Mouse (Mus musculus) mouse trophoblast stem cell (cell line): Measurements from ENCODE around the gene Mt4.

ENCODE experiments used
- in situ Hi-C, 2 experiments: fragments of 300-500 bp; cut with MseI, MboI; formaldehyde crosslinking; loops; 2 replicates in 1 of 2; 3 replicates in 1 of 2; pipeline ENCODE4 v1.15.1; 2025

Gene Mt4

DNA sequence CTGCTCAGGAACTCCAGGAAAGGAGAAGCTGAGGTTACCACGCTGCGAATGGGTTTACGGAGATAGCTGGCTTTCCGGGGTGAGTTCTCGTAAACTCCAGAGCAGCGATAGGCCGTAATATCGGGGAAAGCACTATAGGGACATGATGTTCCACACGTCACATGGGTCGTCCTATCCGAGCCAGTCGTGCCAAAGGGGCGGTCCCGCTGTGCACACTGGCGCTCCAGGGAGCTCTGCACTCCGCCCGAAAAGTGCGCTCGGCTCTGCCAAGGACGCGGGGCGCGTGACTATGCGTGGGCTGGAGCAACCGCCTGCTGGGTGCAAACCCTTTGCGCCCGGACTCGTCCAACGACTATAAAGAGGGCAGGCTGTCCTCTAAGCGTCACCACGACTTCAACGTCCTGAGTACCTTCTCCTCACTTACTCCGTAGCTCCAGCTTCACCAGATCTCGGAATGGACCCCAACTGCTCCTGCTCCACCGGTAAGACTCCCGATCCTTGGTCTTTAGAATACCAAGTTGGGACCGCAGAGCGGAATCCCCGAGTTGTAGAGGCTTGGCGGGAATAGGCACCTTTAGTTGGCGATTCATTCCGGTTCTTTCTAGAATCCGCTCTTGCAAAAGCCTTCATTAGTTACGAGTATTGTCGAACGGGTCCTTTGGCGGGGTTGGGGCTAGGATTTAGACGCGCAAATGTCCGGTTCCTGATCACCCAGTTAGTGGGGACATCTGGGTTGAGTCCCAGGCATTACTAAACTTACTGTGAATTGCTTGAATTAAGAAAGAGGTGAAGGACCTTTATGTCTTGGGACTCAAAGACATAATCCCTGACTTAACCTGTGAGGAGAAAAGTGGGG, 42.1 kb downstream of the Mt4 start, which contains the start of gene Mt1:
Gene Mt1, plus strand, starts transcription at position 226 of the 856 bp plus-strand sequence.
- in situ Hi-C loops = no loop called here

GRCm38 (mm10) chr8:94179713-94180560, 42.9 kb downstream of the Mt4 start:
- in situ Hi-C loops = no loop called here

DNA sequence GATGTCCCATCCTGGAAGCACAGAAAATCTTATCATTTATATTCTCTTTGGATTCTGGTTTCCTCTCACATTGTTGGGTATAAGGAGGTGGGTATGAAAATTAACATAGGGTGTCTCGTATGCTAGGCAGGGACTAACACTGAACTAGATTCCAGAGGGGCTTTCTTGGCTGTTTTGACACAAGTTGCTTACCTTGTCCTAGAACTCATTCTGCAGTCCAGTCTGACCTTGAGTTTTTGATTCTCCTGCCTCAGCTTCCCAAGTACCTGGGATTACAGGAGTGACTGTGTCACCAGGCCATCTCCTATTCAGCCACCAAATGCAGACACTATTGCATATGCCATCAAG, 43.5 kb downstream of the Mt4 start:
- in situ Hi-C loops = no loop called here

DNA sequence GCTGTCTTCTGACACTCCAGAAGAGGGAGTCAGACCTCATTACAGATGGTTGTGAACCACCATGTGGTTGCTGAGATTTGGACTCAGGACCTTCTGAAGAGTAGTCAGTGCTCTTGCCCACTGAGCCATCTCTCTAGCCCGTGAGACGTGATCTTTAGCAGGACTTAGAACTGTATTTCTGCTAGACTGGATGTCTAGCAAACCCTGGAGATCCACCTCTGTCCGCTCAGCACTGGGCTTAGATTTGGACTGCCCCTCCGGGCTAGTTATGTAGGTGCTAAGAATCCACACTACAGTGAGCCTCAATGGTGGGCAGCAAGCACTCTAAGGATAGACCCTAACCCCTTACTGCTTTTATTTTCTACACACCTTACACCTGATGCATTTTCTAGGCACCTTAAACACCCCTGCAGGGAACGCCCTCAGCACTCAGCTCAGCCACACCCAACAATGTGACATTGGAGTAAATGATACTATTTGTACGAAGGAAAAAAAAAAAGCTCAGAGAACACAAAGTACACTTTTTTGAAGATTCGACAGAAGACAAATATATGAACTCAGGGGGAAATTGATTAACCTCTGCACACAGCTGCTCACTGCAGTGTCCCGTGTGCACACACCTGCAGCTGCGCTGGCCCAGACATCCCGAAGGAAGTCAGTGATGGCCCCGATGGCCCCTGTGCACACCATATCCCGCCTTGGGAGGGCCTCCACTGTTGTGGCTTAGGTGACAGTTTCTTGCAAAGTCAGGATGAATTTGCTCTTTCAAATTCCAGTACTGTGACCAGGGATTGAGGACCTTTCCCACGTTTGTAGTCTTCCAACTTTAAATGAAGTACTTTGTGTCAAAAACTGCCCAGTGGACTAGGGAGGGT, 45.3 kb downstream of the Mt4 start:
- in situ Hi-C loops = no loop called here

GRCm38 (mm10) chr8:94183117-94183516, 46.1 kb downstream of the Mt4 start:
- in situ Hi-C loops = no loop called here

DNA sequence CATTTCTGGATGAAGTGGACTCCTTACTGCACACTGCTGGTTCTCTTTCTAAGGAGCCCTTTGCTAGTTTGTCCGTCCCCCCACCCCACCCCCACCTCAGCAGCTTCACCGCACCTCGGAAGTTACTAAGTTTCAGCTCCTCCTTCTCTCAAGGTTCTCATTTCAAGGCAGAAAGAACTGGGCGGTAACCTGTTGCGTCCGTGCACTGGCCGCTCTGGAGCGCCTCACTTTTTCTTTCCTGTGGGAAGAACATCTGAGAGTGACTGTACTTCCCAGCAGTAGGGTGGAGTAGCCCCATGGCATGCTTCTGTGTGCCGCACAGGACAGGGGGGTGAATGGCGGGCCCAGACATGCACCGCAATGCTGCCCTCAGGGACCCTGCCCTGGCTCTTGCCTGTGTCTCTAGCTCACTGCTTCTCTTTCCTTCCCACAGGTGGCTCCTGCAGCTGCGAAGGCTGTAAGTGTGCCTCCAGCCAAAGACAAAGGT, 47.4 kb downstream of the Mt4 start:
- in situ Hi-C loops = no loop called here

- in situ Hi-C loops = no loop called here
Measured at GRCm38 (mm10) chr8:94185791-94186190, 48.8 kb downstream of the Mt4 start.

- in situ Hi-C loops = no loop called here
Measured at GRCm38 (mm10) chr8:94186542-94186941, 49.5 kb downstream of the Mt4 start.

GRCm38 (mm10) chr8:94187290-94188002, 50.4 kb downstream of the Mt4 start:
- in situ Hi-C loops = no loop called here
